In genomic region chr9:63965579-63965981, GRCm38 (mm10) we compare ENCODE assay signal across 9 mouse cellular contexts. TPM values are rescaled to one million over a fixed set of nuclear protein-coding genes. Genes with fewer than 3 reads are reported as not detected.
DNase-seq lines count a peak whose midpoint lies in the region; ATAC-seq lines count a peak whose summit lies in the region.
"Had no signal": no experiment of that assay in that cellular context is flagged by ENCODE, and none has a peak within 500 bp of the region (broad histone marks: within the 10 kb centered on the region; RNA-seq: fewer than 3 reads in every experiment).

No protein-coding gene starts in this region.

- H3K27me3 ChIP-seq in midbrain, embryonic 14.5 days (ENCODE audit: control insufficient read depth, insufficient read depth, low read length), result no peaks in the 10 kb centered on the region
- no peaks in the 10 kb centered on the region for H3K27me3 ChIP-seq in midbrain, embryonic 15.5 days (replicated peaks)
- no peaks in the 10 kb centered on the region for H3K27me3 ChIP-seq in forebrain, embryonic 14.5 days (replicated peaks; ENCODE audit: control insufficient read depth, insufficient read depth, low read length)

- no peak overlapping the region for H3K4me3 ChIP-seq in midbrain, embryonic 14.5 days (replicated peaks; ENCODE audit: low read depth, low read length)
- H3K4me3 ChIP-seq in midbrain, embryonic 15.5 days, result no peak overlapping the region
- no peak overlapping the region for H3K4me3 ChIP-seq in forebrain, embryonic 14.5 days (ENCODE audit: low read depth, low read length)
- H3K4me3 ChIP-seq: liver, embryonic 12.5 days had no signal

- no peak overlapping the region for H3K4me2 ChIP-seq in midbrain, embryonic 14.5 days (ENCODE audit: low read length)
- H3K4me2 ChIP-seq in midbrain, embryonic 15.5 days, result no peak overlapping the region
- H3K4me2 ChIP-seq in forebrain, embryonic 14.5 days (ENCODE audit: low read length), result no peak overlapping the region
- H3K4me2 ChIP-seq: liver, embryonic 12.5 days had no signal

- H3K4me1 ChIP-seq in midbrain, embryonic 14.5 days (ENCODE audit: control insufficient read depth, insufficient read depth, low read length), result peaks cover 3% of the 10 kb centered on the region
- H3K4me1 ChIP-seq in midbrain, embryonic 15.5 days, result peaks cover 16% of the 10 kb centered on the region
- peaks cover 22% of the 10 kb centered on the region for H3K4me1 ChIP-seq in forebrain, embryonic 14.5 days (ENCODE audit: control insufficient read depth, insufficient read depth, low read length)

- DNase-seq in midbrain, embryonic 14.5 days, result peak; percentile 37
- peak; percentile 72 for DNase-seq in forebrain, embryonic 14.5 days (ENCODE audit: low spot score)
- DNase-seq in kidney, postnatal 10 days, result peak; percentile 75
- no peak for DNase-seq in frontal cortex, adult 2 months (ENCODE audit: extremely low spot score in 1 of 2, low spot score in 1 of 2)
- DNase-seq in urinary bladder, postnatal 4 days (ENCODE audit: low spot score in 2 of 2), result no peak
- no peak for DNase-seq in adrenal gland, adult (ENCODE audit: inconsistent age in 2 of 2, low spot score in 1 of 2)
- DNase-seq: cerebellum, adult 11-12 months had no signal

- no peak for ATAC-seq in midbrain, embryonic 14.5 days (ENCODE audit: low FRiP score, low TSS enrichment)
- no peak for ATAC-seq in midbrain, embryonic 15.5 days (replicated peaks)
- peak; percentile 62 for ATAC-seq in forebrain, embryonic 14.5 days
- ATAC-seq: liver, embryonic 12.5 days had no signal

- 19% methylated on average over 4 of the region's 4 CpGs for WGBS in midbrain, embryonic 14.5 days
- 13% methylated on average over 4 of the region's 4 CpGs for WGBS in midbrain, embryonic 15.5 days
- 6% methylated on average over 4 of the region's 4 CpGs for WGBS in forebrain, embryonic 14.5 days

- no peak overlapping the region for H3K9ac ChIP-seq in midbrain, embryonic 14.5 days (replicated peaks; ENCODE audit: low read length)
- H3K9ac ChIP-seq in midbrain, embryonic 15.5 days, result no peak overlapping the region
- H3K9ac ChIP-seq in forebrain, embryonic 14.5 days (ENCODE audit: low read length), result no peak overlapping the region
- H3K9ac ChIP-seq: liver, embryonic 12.5 days had no signal

- H3K27ac ChIP-seq in midbrain, embryonic 14.5 days (replicated peaks; ENCODE audit: low read depth, low read length), result no peak overlapping the region; the same call in 1 of the 2 replicates
- no peak overlapping the region; the same call in 1 of the 2 replicates for H3K27ac ChIP-seq in midbrain, embryonic 15.5 days
- H3K27ac ChIP-seq in forebrain, embryonic 14.5 days (ENCODE audit: low read depth, low read length), result peak overlapping the region; percentile 30; the same call in 1 of the 2 replicates
- H3K27ac ChIP-seq: liver, embryonic 12.5 days had no signal

- H3K36me3 ChIP-seq in midbrain, embryonic 14.5 days (ENCODE audit: control insufficient read depth, insufficient read depth, low read length), result no peaks in the 10 kb centered on the region
- H3K36me3 ChIP-seq in midbrain, embryonic 15.5 days (replicated peaks), result no peaks in the 10 kb centered on the region
- H3K36me3 ChIP-seq in forebrain, embryonic 14.5 days (ENCODE audit: control insufficient read depth, insufficient read depth, low read length), result no peaks in the 10 kb centered on the region
- H3K36me3 ChIP-seq: liver, embryonic 12.5 days had no signal

- H3K9me3 ChIP-seq in midbrain, embryonic 14.5 days (ENCODE audit: control insufficient read depth, low read length), result no peaks in the 10 kb centered on the region
- no peaks in the 10 kb centered on the region for H3K9me3 ChIP-seq in midbrain, embryonic 15.5 days
- no peaks in the 10 kb centered on the region for H3K9me3 ChIP-seq in forebrain, embryonic 14.5 days (replicated peaks; ENCODE audit: control insufficient read depth, low read length)
- H3K9me3 ChIP-seq: liver, embryonic 12.5 days had no signal

RNA-seq across cellular contexts. Expression of gene Smad6, which starts 56.3 kb away (rescaled TPM):
- polyA plus RNA-seq in midbrain, embryonic 14.5 days (2014; fragmentation: Nextera tagmentation; extraction: Ambion mirVana), result 0.67 and 2.0 TPM in 2 replicates
- polyA plus RNA-seq in midbrain, embryonic 15.5 days (2015; fragmentation: Nextera tagmentation; extraction: Ambion mirVana), result 1.5 and 1.9 TPM in 2 replicates
- 1.8 and 1.9 TPM in 2 replicates for polyA plus RNA-seq in forebrain, embryonic 14.5 days (2014; fragmentation: Nextera tagmentation; extraction: Ambion mirVana)
- polyA plus RNA-seq in frontal cortex, adult 2 months (2012; rRNA removed), result 3.1 TPM in 2 replicates

Comparison
In these comparisons a context has a peak if more than half of its experiments do, and no peak if none do; other contexts are left out.
1. DNase-seq: peak in midbrain, embryonic 14.5 days (single experiment), forebrain, embryonic 14.5 days (single experiment) and kidney, postnatal 10 days (single experiment); none in frontal cortex, adult 2 months (0 of 2), urinary bladder, postnatal 4 days (0 of 2) and adrenal gland, adult (0 of 2).